Mouse (Mus musculus) right cerebral cortex, postnatal 36 days (tissue): ENCODE data around the gene Xpnpep2.

Experiments used
- DNase-seq, 2 experiments: peaks; one replicate each; pipeline ENCODE4 v3.0.0; 2022; ENCODE audit warnings: low spot score in 2 of 2, mixed read lengths in 1 of 2

Xpnpep2 gene

GRCm38 (mm10) chrX:48158229-48158919, 49.8 kb downstream of the Xpnpep2 start:
- no peak for DNase-seq

GRCm38 (mm10) chrX:48169892-48170291, 61.4 kb downstream of the Xpnpep2 start:
- DNase-seq, result no peak

GRCm38 (mm10) chrX:48170368-48170767, 61.8 kb downstream of the Xpnpep2 start:
- no peak for DNase-seq

GRCm38 (mm10) chrX:48181844-48182243, 73.3 kb downstream of the Xpnpep2 start:
- DNase-seq, result no peak

- no peak for DNase-seq
Measured at GRCm38 (mm10) chrX:48184703-48185102, 76.2 kb downstream of the Xpnpep2 start.
